Mouse (Mus musculus): ENCODE results near the gene Flad1.

DNA sequence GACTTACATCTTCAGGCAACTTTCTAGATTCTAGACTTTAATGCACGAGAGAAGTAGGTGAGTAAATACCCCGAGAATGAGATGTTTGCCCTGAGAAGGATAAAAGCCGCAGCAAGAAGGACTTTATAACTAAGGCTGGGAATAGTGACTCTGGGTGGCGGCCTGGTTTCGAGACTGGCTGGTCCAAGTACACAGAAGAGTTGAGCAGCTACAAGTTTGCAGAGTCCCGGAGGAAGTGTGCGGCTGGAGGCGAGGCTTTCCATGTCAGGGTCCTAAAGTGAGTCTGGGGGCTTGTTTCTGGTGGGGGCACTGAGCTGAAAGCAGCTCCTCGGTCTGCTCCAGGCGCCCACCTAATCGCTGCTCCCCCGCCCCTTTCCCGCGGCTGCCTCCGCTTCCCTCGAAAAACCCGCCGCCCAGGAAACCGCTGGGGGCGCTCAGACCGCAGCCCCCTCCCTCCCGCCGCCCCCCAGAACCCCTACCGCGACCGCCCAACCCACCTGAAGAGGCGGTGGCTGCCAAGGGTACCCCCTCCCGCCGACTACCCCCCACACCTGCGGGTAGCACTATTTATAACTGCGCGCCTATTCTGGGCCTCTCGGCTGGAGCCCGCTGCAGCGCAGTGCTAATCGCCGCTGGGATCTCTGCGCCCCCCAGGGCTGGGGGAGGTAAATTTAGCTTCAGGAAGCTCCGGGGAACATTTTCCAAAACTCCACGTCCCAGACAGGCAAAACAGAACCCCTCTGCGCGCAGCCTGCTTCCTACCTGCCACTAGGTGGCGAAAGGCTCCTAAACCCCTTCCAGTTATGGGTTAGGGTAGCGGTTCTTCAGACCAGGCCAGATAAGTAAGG, 15.6 kb downstream of the Flad1 start:
- TF ChIP-seq CTCF (IDR thresholded peaks at IDR 0.05; ENCODE audit: borderline replicate concordance, control insufficient read depth, extremely low read depth, insufficient read depth, low read length, poor library complexity), result peak; percentile 89
- no peak for TF ChIP-seq POLR2A (IDR thresholded peaks at IDR 0.05; ENCODE audit: control insufficient read depth, extremely low read depth, insufficient read depth, low read length, poor library complexity)
